In genomic region chr4:142545871-142546270, GRCm38 (mm10) we compare ENCODE assay signal across 11 mouse cellular contexts.
"Had no signal": no experiment of that assay in that cellular context is flagged by ENCODE, and none has a peak within 500 bp of the region (broad histone marks: within the 10 kb centered on the region; RNA-seq: fewer than 3 reads in every experiment).

No protein-coding gene starts in this region.

- DNase-seq: left cerebral cortex, postnatal 4 days; liver; liver, embryonic 13.5 days; liver, postnatal 0 days; lung, adult 18-20 months; lung, adult 2 months; lung, embryonic 14.5 days; lung, postnatal 10 days; lung, postnatal 14 days; lung, postnatal 36 days; lung, postnatal 4 days had no signal
